Mouse (Mus musculus): Measurements from ENCODE around the gene Opalin.

Gene Opalin

DNA sequence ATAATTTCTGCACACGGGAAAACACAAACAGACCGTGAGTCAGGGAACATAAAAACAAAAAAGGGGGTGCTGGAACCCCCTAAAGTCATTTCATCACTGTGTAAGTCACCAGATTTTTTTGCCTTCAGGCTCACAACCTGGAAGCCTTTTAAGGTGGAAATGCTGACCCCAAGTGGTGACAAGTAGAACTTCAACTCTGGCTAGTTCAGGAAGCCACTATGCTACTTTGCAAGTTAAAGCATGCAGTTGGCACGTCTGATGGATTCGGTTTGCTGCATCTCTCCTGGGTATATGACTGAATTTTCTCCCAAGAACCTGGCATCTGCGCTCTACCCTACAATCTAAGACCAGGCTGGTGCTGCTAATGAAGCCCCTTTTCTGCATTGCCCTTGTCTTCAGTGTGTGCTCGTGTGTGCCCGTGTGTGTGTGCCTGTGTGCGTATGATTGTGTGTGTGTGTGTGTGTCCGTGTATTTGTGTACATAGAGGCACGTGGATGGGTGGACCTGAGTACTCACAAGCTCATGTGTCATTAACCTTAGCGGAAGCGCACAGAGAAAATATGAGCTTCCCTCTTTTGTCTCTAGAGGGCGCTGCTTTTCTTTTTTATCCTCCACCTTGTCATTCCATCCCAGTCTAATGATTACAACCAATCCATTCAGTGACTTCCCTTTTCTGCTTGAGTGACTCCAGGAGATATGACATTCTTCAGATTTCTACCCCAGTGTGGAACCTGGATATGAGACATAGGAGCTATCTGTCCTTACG is 60.8 kb downstream of the Opalin start:
- DNase-seq (ENCODE audit: low spot score in 2 of 2): no peak

DNA sequence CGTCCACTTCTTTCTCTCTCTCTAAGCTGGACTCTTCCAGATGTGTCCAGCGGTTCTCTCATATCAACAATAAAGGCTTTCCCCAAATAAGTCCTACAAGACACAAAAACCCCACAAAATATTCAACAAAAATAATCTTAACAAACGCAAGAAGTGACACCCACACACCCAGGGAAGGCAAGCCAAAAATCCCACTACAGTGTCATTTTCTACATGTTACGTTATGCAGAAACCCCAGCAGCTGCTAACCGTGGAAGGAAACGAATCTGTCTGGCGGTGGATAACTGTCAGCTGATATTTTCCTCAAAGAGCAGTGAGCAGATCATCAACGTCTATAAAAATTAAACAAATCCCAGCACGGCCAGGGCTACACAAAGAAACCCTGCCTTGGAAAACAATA is 62.9 kb downstream of the Opalin start:
- DNase-seq (ENCODE audit: low spot score in 2 of 2): no peak

DNA sequence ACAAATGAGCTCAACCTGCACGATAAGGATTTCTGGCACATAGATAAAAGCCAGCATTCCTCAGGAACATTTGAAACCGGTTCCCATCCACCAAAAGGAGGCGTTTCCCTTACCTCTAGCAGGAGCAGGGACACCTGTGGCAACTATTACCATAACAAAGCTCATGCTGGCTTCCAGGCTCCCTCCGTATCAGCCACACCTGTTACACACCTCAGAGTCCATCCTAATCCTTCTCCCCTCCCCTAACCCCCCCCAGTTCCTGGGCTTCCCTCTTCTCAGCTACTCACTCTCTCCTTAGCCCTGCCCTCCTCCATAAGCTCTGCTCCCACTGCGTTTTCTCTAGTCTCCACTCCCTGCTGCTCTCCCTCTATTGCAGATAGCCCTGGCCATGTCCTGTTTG is 63.3 kb downstream of the Opalin start:
- DNase-seq (ENCODE audit: low spot score in 2 of 2): no peak

Data from right cerebral cortex, postnatal 36 days (tissue).